In the genomic region with DNA sequence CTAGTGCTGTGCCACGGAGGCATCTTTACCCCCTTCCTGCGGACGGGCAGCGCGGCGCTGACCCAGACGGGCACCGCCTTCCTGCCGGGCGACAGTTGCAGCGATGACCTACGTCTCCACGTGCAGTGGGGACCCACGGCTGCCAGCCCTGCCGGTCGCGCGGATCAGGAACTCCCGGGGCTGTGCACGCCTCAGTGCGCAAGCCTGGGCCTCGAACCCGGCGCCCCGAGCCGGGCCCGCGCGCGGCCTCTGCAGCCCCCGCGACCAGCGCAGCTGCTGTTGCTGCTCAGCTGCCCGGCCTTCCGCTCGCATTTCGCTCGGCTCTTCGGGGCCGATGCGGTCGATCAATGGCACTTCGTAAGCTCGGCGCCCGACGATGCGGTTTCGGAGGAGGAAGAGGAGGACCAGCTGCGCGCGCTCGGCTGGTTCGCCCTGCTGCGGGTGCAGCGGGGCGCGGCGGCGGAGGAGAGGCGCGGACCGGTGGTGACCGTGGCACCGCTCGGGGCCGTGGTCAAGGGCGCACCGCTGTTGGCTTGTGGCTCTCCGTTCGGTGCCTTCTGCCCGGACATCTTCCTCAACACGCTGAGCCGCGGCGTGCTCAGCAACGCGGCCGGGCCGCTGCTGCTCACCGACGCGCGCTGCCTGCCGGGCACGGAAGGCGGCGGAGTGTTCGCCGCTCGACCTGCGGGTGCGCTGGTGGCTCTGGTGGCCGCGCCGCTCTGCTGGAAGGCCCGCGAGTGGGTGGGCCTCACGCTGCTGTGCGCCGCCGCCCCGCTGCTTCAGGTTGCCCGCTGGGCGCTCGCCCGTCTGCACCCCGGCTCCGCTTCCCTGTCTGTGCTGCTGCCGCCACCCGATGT, we compare ENCODE assay signal across 8 mouse cellular contexts. TPM values are rescaled to one million over a fixed set of nuclear protein-coding genes. Genes with fewer than 3 reads are reported as not detected.
DNase-seq lines count a peak whose midpoint lies in the region; ATAC-seq and TF ChIP-seq lines count a peak whose summit lies in the region.

No protein-coding gene starts in this region.

- no peak for TF ChIP-seq CTCF in cerebellum, adult 2 months (IDR thresholded peaks at IDR 0.05; ENCODE audit: borderline replicate concordance, insufficient read depth, low read depth, low read length)

- no peak for TF ChIP-seq POLR2A in cerebellum, adult 2 months (IDR thresholded peaks at IDR 0.05; ENCODE audit: borderline replicate concordance, insufficient read depth, low read length)

- H3K4me2 ChIP-seq in neural tube, embryonic 14.5 days (ENCODE audit: low read depth, low read length): peak overlapping the region; percentile 100

- no peaks in the 10 kb centered on the region for H3K9me3 ChIP-seq in neural tube, embryonic 14.5 days (ENCODE audit: control insufficient read depth, low read length)

- peaks cover 22% of the 10 kb centered on the region for H3K36me3 ChIP-seq in neural tube, embryonic 14.5 days (ENCODE audit: control insufficient read depth, insufficient read depth, low read length)

- H3K9ac ChIP-seq in neural tube, embryonic 14.5 days (replicated peaks; ENCODE audit: low read depth, low read length): peak overlapping the region; percentile 65

- H3K4me1 ChIP-seq in cerebellum, adult 2 months (ENCODE audit: control insufficient read depth, insufficient read depth, low read length): peaks cover 9% of the 10 kb centered on the region; the same call in 1 of the 2 replicates
- peaks cover 13% of the 10 kb centered on the region for H3K4me1 ChIP-seq in neural tube, embryonic 14.5 days (ENCODE audit: control insufficient read depth, insufficient read depth, low read length)

- no peaks in the 10 kb centered on the region for H3K27me3 ChIP-seq in cerebellum, adult 2 months (ENCODE audit: control insufficient read depth, insufficient read depth, low read length)
- H3K27me3 ChIP-seq in neural tube, embryonic 14.5 days (ENCODE audit: control insufficient read depth, insufficient read depth, low read length): no peaks in the 10 kb centered on the region

- peak; percentile 20 for ATAC-seq in granulocyte monocyte progenitor cell, adult 5-6 weeks (replicated peaks; ENCODE audit: poor library complexity, severe bottlenecking)
- peak; percentile 3; the same call in 1 of the 2 replicates for ATAC-seq in neural tube, embryonic 14.5 days (ENCODE audit: low read depth)

- WGBS in cerebellum, adult 2 months: under 1% methylated on average over 106 of the region's 111 CpGs
- under 1% methylated on average over 75 of the region's 111 CpGs for WGBS in neural tube, embryonic 14.5 days

- 0 out of 2 replicates have a peak overlapping the region, but pooled peaks have one; percentile 1 for H3K27ac ChIP-seq in cerebellum, adult 2 months (ENCODE audit: insufficient read depth, low read length)
- H3K27ac ChIP-seq in neural tube, embryonic 14.5 days (ENCODE audit: low read depth, low read length): peak overlapping the region; percentile 76

- DNase-seq in cerebellum, adult 2 months: no peak
- DNase-seq in cerebellum, postnatal 4 days (ENCODE audit: low spot score in 2 of 2): no peak
- DNase-seq in retina, postnatal 1 day: peak; percentile 31
- DNase-seq in retina, embryonic 14.5 days (ENCODE audit: low spot score): no peak
- peak; percentile 25 for DNase-seq in liver
- DNase-seq in adrenal gland, postnatal 10 days: no peak

- peak overlapping the region; percentile 87 for H3K4me3 ChIP-seq in cerebellum, adult 2 months (replicated peaks; ENCODE audit: insufficient read depth, low read depth, low read length)
- peak overlapping the region; percentile 76 for H3K4me3 ChIP-seq in neural tube, embryonic 14.5 days (ENCODE audit: low read depth, low read length)

RNA-seq across cellular contexts. Expression of a gene that starts 0.6 kb away (rescaled TPM):
- 28.4 and 29.4 TPM in 2 replicates for polyA plus RNA-seq in cerebellum, adult 2 months (2012; rRNA removed)
- 14.7 and 19.2 TPM in 2 replicates for total RNA-seq in granulocyte monocyte progenitor cell, adult 5-6 weeks (2014; fragmentation: Nextera tagmentation)
- 20.3 and 24.8 TPM in 2 replicates for total RNA-seq in granulocyte monocyte progenitor cell, adult 5-6 weeks (2017)
- 26.5 and 26.7 TPM in 2 replicates for polyA plus RNA-seq in neural tube, embryonic 14.5 days (2014; fragmentation: Nextera tagmentation; extraction: Ambion mirVana)
- total RNA-seq in adrenal gland, postnatal 10 days (2021): 10 to 100 TPM; 84.3 to 87.3 TPM

RNA-seq across cellular contexts. Expression of a gene that starts 15.8 kb away (rescaled TPM):
- polyA plus RNA-seq in cerebellum, adult 2 months (2012; rRNA removed): 101 and 105 TPM in 2 replicates
- 79.8 and 111 TPM in 2 replicates for total RNA-seq in granulocyte monocyte progenitor cell, adult 5-6 weeks (2014; fragmentation: Nextera tagmentation)
- 88.5 and 108 TPM in 2 replicates for total RNA-seq in granulocyte monocyte progenitor cell, adult 5-6 weeks (2017)
- 185 and 218 TPM in 2 replicates for polyA plus RNA-seq in neural tube, embryonic 14.5 days (2014; fragmentation: Nextera tagmentation; extraction: Ambion mirVana)
- total RNA-seq in adrenal gland, postnatal 10 days (2021): 100 to 1,000 TPM; 161 to 179 TPM

RNA-seq across cellular contexts. Expression of a gene that starts 19.1 kb away (rescaled TPM):
- 11.8 and 12.0 TPM in 2 replicates for polyA plus RNA-seq in cerebellum, adult 2 months (2012; rRNA removed)
- 5.0 and 9.0 TPM in 2 replicates for total RNA-seq in granulocyte monocyte progenitor cell, adult 5-6 weeks (2014; fragmentation: Nextera tagmentation)
- total RNA-seq in granulocyte monocyte progenitor cell, adult 5-6 weeks (2017): 6.5 and 6.6 TPM in 2 replicates
- polyA plus RNA-seq in neural tube, embryonic 14.5 days (2014; fragmentation: Nextera tagmentation; extraction: Ambion mirVana): 12.8 and 13.0 TPM in 2 replicates
- total RNA-seq in adrenal gland, postnatal 10 days (2021): 100 to 1,000 TPM; 292 TPM

RNA-seq across cellular contexts. Expression of a gene that starts 47.6 kb away (rescaled TPM):
- polyA plus RNA-seq in cerebellum, adult 2 months (2012; rRNA removed): 127 and 135 TPM in 2 replicates
- 67.1 and 84.1 TPM in 2 replicates for total RNA-seq in granulocyte monocyte progenitor cell, adult 5-6 weeks (2014; fragmentation: Nextera tagmentation)
- 169 and 176 TPM in 2 replicates for total RNA-seq in granulocyte monocyte progenitor cell, adult 5-6 weeks (2017)
- polyA plus RNA-seq in neural tube, embryonic 14.5 days (2014; fragmentation: Nextera tagmentation; extraction: Ambion mirVana): 196 and 198 TPM in 2 replicates
- total RNA-seq in adrenal gland, postnatal 10 days (2021): 100 to 1,000 TPM; 110 to 122 TPM

Comparison
In these comparisons a context has a peak if more than half of its experiments do, and no peak if none do; other contexts are left out.
1. DNase-seq: peak in retina, postnatal 1 day (single experiment) and liver (single experiment); none in cerebellum, adult 2 months (0 of 2), cerebellum, postnatal 4 days (0 of 2), retina, embryonic 14.5 days (single experiment) and adrenal gland, postnatal 10 days (single experiment).
2. RNA of a gene that starts 19.1 kb away (total RNA-seq): 292 TPM in adrenal gland, postnatal 10 days; 5.0 to 9.0 TPM in granulocyte monocyte progenitor cell, adult 5-6 weeks; every median in the first group is over 10 times any median in the second.